ENCODE assay signal across 8 mouse cellular contexts in the genomic region with DNA sequence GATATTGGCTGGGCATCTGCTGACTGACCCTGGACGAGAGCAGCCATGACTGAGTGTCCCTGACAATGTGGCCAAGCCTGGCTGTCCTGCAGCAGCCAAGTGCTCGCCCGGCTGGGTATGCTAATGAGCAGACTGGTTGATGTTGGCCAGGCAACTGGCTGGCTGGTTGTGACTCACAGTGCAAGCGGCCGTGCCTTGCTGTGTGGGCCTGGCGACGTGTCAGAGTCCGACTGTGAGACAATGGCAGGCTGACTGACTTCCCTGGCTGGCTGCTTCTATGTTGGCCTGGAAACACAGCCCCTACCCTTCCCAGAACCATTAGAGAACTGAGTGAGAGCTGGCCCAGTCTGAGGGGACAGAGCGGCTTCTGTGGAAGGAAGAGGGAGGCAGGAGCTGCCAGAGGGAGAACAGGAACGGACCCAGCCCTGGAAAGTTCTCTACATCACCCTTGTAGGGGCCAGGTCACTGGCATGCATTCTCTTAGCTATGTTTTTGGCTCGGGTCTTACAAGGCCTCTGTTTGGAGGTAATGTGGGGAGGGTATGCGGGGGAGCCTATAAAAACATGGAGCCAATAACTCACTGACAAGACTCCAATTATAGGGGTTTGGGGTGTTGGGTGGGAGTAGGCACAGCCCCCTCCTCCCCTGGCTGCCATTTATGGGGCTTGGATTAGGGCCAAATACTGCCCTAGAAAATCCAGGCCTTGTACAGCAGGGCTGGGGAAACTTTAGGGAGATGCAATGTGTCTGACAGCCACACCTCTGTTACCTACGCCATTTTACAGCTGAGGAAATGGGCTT.
A peak's percentile ranks its signal among the peaks of the same experiment; 100 is the strongest.
DNase-seq lines count a peak whose midpoint lies in the region; ATAC-seq lines count a peak whose summit lies in the region.

No protein-coding gene starts in this region.

- 51% methylated on average over 13 of the region's 13 CpGs for WGBS in forebrain, embryonic 10.5 days
- WGBS in heart, embryonic 12.5 days, result 42% methylated on average over 13 of the region's 13 CpGs
- 20% methylated on average over 13 of the region's 13 CpGs for WGBS in kidney, embryonic 15.5 days
- WGBS in limb, embryonic 10.5 days, result 38% methylated on average over 13 of the region's 13 CpGs
- 23% methylated on average over 13 of the region's 13 CpGs for WGBS in neural tube, embryonic 14.5 days

- peaks cover 59% of the 10 kb centered on the region for H3K4me1 ChIP-seq in forebrain, embryonic 10.5 days
- H3K4me1 ChIP-seq in heart, embryonic 12.5 days (replicated peaks), result peaks cover 83% of the 10 kb centered on the region
- H3K4me1 ChIP-seq in kidney, embryonic 15.5 days, result peaks cover 70% of the 10 kb centered on the region
- peaks cover 81% of the 10 kb centered on the region for H3K4me1 ChIP-seq in limb, embryonic 10.5 days
- peaks cover 11% of the 10 kb centered on the region for H3K4me1 ChIP-seq in neural tube, embryonic 14.5 days (ENCODE audit: control insufficient read depth, insufficient read depth, low read length)

- no peaks in the 10 kb centered on the region for H3K36me3 ChIP-seq in forebrain, embryonic 10.5 days (replicated peaks)
- H3K36me3 ChIP-seq in heart, embryonic 12.5 days, result no peaks in the 10 kb centered on the region
- no peaks in the 10 kb centered on the region for H3K36me3 ChIP-seq in kidney, embryonic 15.5 days
- H3K36me3 ChIP-seq in limb, embryonic 10.5 days, result no peaks in the 10 kb centered on the region
- no peaks in the 10 kb centered on the region for H3K36me3 ChIP-seq in neural tube, embryonic 14.5 days (ENCODE audit: control insufficient read depth, insufficient read depth, low read length)

- ATAC-seq in cerebellum, adult (ENCODE audit: insufficient number of reproducible peaks, low FRiP score, low TSS enrichment), result peak; percentile 75
- no peak for ATAC-seq in heart, embryonic 12.5 days (ENCODE audit: insufficient number of reproducible peaks, low FRiP score)
- peak; percentile 56 for ATAC-seq in kidney, embryonic 15.5 days (replicated peaks; ENCODE audit: low FRiP score)
- peak; percentile 90 for ATAC-seq in neural tube, embryonic 14.5 days (ENCODE audit: low read depth)

- peak overlapping the region; percentile 56; the same call in 1 of the 2 replicates for H3K27ac ChIP-seq in forebrain, embryonic 10.5 days
- H3K27ac ChIP-seq in heart, embryonic 12.5 days (ENCODE audit: poor library complexity, severe bottlenecking), result peak overlapping the region; percentile 45
- H3K27ac ChIP-seq in kidney, embryonic 15.5 days, result peak overlapping the region; percentile 54; the same call in 1 of the 2 replicates
- peak overlapping the region; percentile 78 for H3K27ac ChIP-seq in limb, embryonic 10.5 days
- no peak overlapping the region; the same call in 1 of the 2 replicates for H3K27ac ChIP-seq in neural tube, embryonic 14.5 days (ENCODE audit: low read depth, low read length)

- H3K27me3 ChIP-seq in forebrain, embryonic 10.5 days (ENCODE audit: poor library complexity, severe bottlenecking), result peaks cover 46% of the 10 kb centered on the region
- no peaks in the 10 kb centered on the region for H3K27me3 ChIP-seq in heart, embryonic 12.5 days (replicated peaks)
- peaks cover 18% of the 10 kb centered on the region for H3K27me3 ChIP-seq in kidney, embryonic 15.5 days
- peaks cover 50% of the 10 kb centered on the region for H3K27me3 ChIP-seq in limb, embryonic 10.5 days (ENCODE audit: low read depth, poor library complexity, severe bottlenecking)
- peaks cover 2% of the 10 kb centered on the region; the same call in 1 of the 2 replicates for H3K27me3 ChIP-seq in neural tube, embryonic 14.5 days (ENCODE audit: control insufficient read depth, insufficient read depth, low read length)

- no peak overlapping the region for H3K4me2 ChIP-seq in heart, embryonic 12.5 days
- no peak overlapping the region for H3K4me2 ChIP-seq in kidney, embryonic 15.5 days
- no peak overlapping the region for H3K4me2 ChIP-seq in neural tube, embryonic 14.5 days (ENCODE audit: low read depth, low read length)

- peak; percentile 65 for DNase-seq in forebrain, embryonic 10.5 days (ENCODE audit: extremely low spot score, low spot score)
- no peak for DNase-seq in limb, embryonic 10.5 days (ENCODE audit: low spot score)
- no peak for DNase-seq in thymus, postnatal 10 days (ENCODE audit: low spot score in 2 of 2)
- DNase-seq in thymus, postnatal 0 days (ENCODE audit: low spot score), result no peak

- H3K4me3 ChIP-seq in forebrain, embryonic 10.5 days, result no peak overlapping the region
- H3K4me3 ChIP-seq in heart, embryonic 12.5 days, result no peak overlapping the region
- H3K4me3 ChIP-seq in kidney, embryonic 15.5 days (replicated peaks), result no peak overlapping the region
- H3K4me3 ChIP-seq in limb, embryonic 10.5 days, result no peak overlapping the region
- H3K4me3 ChIP-seq in neural tube, embryonic 14.5 days (ENCODE audit: low read depth, low read length), result no peak overlapping the region

- H3K9ac ChIP-seq in heart, embryonic 12.5 days, result no peak overlapping the region
- no peak overlapping the region for H3K9ac ChIP-seq in kidney, embryonic 15.5 days
- H3K9ac ChIP-seq in neural tube, embryonic 14.5 days (replicated peaks; ENCODE audit: low read depth, low read length), result no peak overlapping the region

- no peaks in the 10 kb centered on the region for H3K9me3 ChIP-seq in forebrain, embryonic 10.5 days
- H3K9me3 ChIP-seq in heart, embryonic 12.5 days (replicated peaks), result no peaks in the 10 kb centered on the region
- H3K9me3 ChIP-seq in kidney, embryonic 15.5 days (replicated peaks), result no peaks in the 10 kb centered on the region
- no peaks in the 10 kb centered on the region for H3K9me3 ChIP-seq in limb, embryonic 10.5 days (replicated peaks)
- no peaks in the 10 kb centered on the region for H3K9me3 ChIP-seq in neural tube, embryonic 14.5 days (ENCODE audit: control insufficient read depth, low read length)
